Mouse (Mus musculus) left cerebral cortex, adult 2 months (tissue): ENCODE data around the gene Psip1. TPM values are rescaled to one million over a fixed set of nuclear protein-coding genes. Genes with fewer than 3 reads are reported as not detected.

ENCODE experiments used
- DNase-seq, 2 experiments: peaks; one replicate each; pipeline ENCODE4 v3.0.0; 2021 to 2022; ENCODE audit warnings: low spot score in 2 of 2, mixed read lengths in 1 of 2; ENCODE audit errors: extremely low spot score in 1 of 2
- H3K27ac ChIP-seq: fragments of 200-600 bp; 2 replicates; pipeline ENCODE4 v1.8.1; 2022
- H3K4me3 ChIP-seq: fragments of 200-600 bp; 2 replicates; pipeline ENCODE4 v1.8.1; 2022
- CTCF ChIP-seq: fragments of 200-600 bp; IDR thresholded peaks from 2 replicates; pipeline ENCODE4 v1.8.1; 2022; ENCODE audit warnings: antibody characterized with exemption, mild to moderate bottlenecking, moderate library complexity
- intact Hi-C: fragments of 180-260 bp; cut with DNase I; formaldehyde crosslinking; loops from one replicate; pipeline ENCODE4 v1.15.1; 2025
- total RNA-seq, 2 experiments: library from RNA; stranded (reverse); gene quantifications; 2 replicates each; pipeline ENCODE4 v1.2.3; 2021

The Psip1 gene
- total RNA-seq, 2 experiments from 2014 or later: 197 to 199 TPM

GRCm38 (mm10) chr4:83438116-83438515 lies 48.1 kb downstream of the Psip1 start:
- Histone ChIP-seq H3K27ac (no peak overlapping the region; the same call in 1 of the 2 replicates), H3K4me3 (no peak overlapping the region)
- TF ChIP-seq CTCF: no peak
- no peak for DNase-seq
- intact Hi-C loops: no loop called here

GRCm38 (mm10) chr4:83436375-83436774 lies 49.9 kb downstream of the Psip1 start:
- no peak for DNase-seq
- no peak overlapping the region for H3K4me3 ChIP-seq
- intact Hi-C loops: no loop called here

GRCm38 (mm10) chr4:83432901-83433300 lies 53.4 kb downstream of the Psip1 start:
- H3K4me3 ChIP-seq: no peak overlapping the region
- no peak for DNase-seq
- TF ChIP-seq CTCF: no peak
- no peak overlapping the region for H3K27ac ChIP-seq
- intact Hi-C loops: no loop called here

More at GRCm38 (mm10) chr4:83436375-83436774, 49.9 kb downstream of the Psip1 start:
- TF ChIP-seq CTCF: no peak
- no peak overlapping the region for H3K27ac ChIP-seq

- Histone ChIP-seq H3K27ac (peak overlapping the region; percentile 40), H3K4me3 (no peak overlapping the region)
- intact Hi-C loops: no loop called here
- no peak for TF ChIP-seq CTCF
- no peak for DNase-seq
Measured at GRCm38 (mm10) chr4:83431950-83432349, 54.3 kb downstream of the Psip1 start.

GRCm38 (mm10) chr4:83428845-83429244 lies 57.4 kb downstream of the Psip1 start:
- peak; percentile 30 for TF ChIP-seq CTCF
- Histone ChIP-seq H3K4me3 (no peak overlapping the region), H3K27ac (no peak overlapping the region)
- DNase-seq: no peak
- intact Hi-C loops: no loop called here

GRCm38 (mm10) chr4:83427696-83428095 lies 58.6 kb downstream of the Psip1 start:
- no peak overlapping the region for H3K4me3 ChIP-seq
- no peak for DNase-seq
- no peak overlapping the region for H3K27ac ChIP-seq
- TF ChIP-seq CTCF: no peak
- intact Hi-C loops: no loop called here

- no peak overlapping the region for H3K27ac ChIP-seq
- no peak for DNase-seq
- intact Hi-C loops: no loop called here
- H3K4me3 ChIP-seq: no peak overlapping the region
- TF ChIP-seq CTCF: no peak
Measured at GRCm38 (mm10) chr4:83427141-83427540, 59.1 kb downstream of the Psip1 start.

- no peak for TF ChIP-seq CTCF
- intact Hi-C loops: no loop called here
- H3K27ac ChIP-seq: no peak overlapping the region
- H3K4me3 ChIP-seq: no peak overlapping the region
- DNase-seq: no peak
Measured at GRCm38 (mm10) chr4:83425119-83425518, 61.1 kb downstream of the Psip1 start.

- TF ChIP-seq CTCF: no peak
- Histone ChIP-seq H3K4me3 (no peak overlapping the region), H3K27ac (no peak overlapping the region)
- intact Hi-C loops: no loop called here
- no peak for DNase-seq
Measured at GRCm38 (mm10) chr4:83423641-83424040, 62.6 kb downstream of the Psip1 start.

GRCm38 (mm10) chr4:83418781-83419180 lies 67.5 kb downstream of the Psip1 start:
- intact Hi-C loops: loop anchor here (5.0 kb wide), 1 partner anchor 104 kb away; no protein-coding TSS in a partner anchor
- no peak for DNase-seq
- TF ChIP-seq CTCF: no peak

GRCm38 (mm10) chr4:83417820-83418186 lies 68.5 kb downstream of the Psip1 start:
- intact Hi-C loops: loop anchor here (5.0 kb wide), 1 partner anchor 104 kb away; no protein-coding TSS in a partner anchor
- Histone ChIP-seq H3K27ac (peak overlapping the region; percentile 86), H3K4me3 (peak overlapping the region; percentile 90)
- TF ChIP-seq CTCF: no peak
- DNase-seq: no peak

More at GRCm38 (mm10) chr4:83418781-83419180, 67.5 kb downstream of the Psip1 start:
- H3K4me3 ChIP-seq: peak overlapping the region; percentile 90
- no peak overlapping the region for H3K27ac ChIP-seq

GRCm38 (mm10) chr4:83417160-83417819 lies 69.0 kb downstream of the Psip1 start, which contains the start of gene Snapc3:
Snapc3 (plus strand) TSS chr4:83417724.
- DNase-seq: peak; percentile 96 to 97
- TF ChIP-seq CTCF: no peak
- intact Hi-C loops: loop anchor here (5.0 kb wide), 1 partner anchor 105 kb away; no protein-coding TSS in a partner anchor
- peak within 1 kb of the TSS; percentile 90 for H3K4me3 ChIP-seq
- peak within 1 kb of the TSS; percentile 86 for H3K27ac ChIP-seq
